Mouse (Mus musculus) MEL (cell line): ENCODE measurements around the gene Mmd. TPM values are rescaled to one million over a fixed set of nuclear protein-coding genes. Genes with fewer than 3 reads are reported as not detected.
A peak's percentile ranks its signal among the peaks of the same experiment; 100 is the strongest.

ENCODE experiments used
- DNase-seq: peaks from one replicate; pipeline ENCODE4 v3.0.0; 2011; ENCODE audit warnings: low read depth, low spot score
- H3K27ac ChIP-seq: 2 replicates; pipeline ENCODE4 v1.5.1; 2012; ENCODE audit warnings: low read depth, mild to moderate bottlenecking, control low read depth, low read length, moderate library complexity; ENCODE audit not compliant: control insufficient read depth
- H3K27me3 ChIP-seq, 2 experiments: fragments of 150-350 bp in 1 of 2; sonication (generic) in 1 of 2; 2 replicates each; pipeline ENCODE4 v1.6.1; 2012; ENCODE audit warnings: low read length in 2 of 2, mild to moderate bottlenecking in 2 of 2, improper control_type of control experiment in 1 of 2, moderate library complexity in 1 of 2; ENCODE audit not compliant: insufficient read depth in 2 of 2, control insufficient read depth in 1 of 2
- H3K36me3 ChIP-seq, 2 experiments: 2 replicates each; pipeline ENCODE4 v1.6.1; 2012 to 2014; ENCODE audit warnings: low read length in 2 of 2, improper control_type of control experiment in 1 of 2, inconsistent platforms in 1 of 2, mild to moderate bottlenecking in 1 of 2; ENCODE audit not compliant: insufficient read depth in 2 of 2, control insufficient read depth in 1 of 2
- H3K4me1 ChIP-seq, 2 experiments: fragments of 150-350 bp in 1 of 2; sonication (generic) in 1 of 2; 2 replicates each; pipeline ENCODE4 v1.6.1; 2012; ENCODE audit warnings: low read length in 2 of 2, improper control_type of control experiment in 1 of 2, mild to moderate bottlenecking in 1 of 2; ENCODE audit not compliant: insufficient read depth in 2 of 2, control insufficient read depth in 1 of 2
- H3K4me3 ChIP-seq, 2 experiments: fragments of 150-350 bp in 1 of 2; sonication (generic) in 1 of 2; 2 replicates each; pipeline ENCODE4 v1.5.1; 2012; ENCODE audit warnings: low read depth in 2 of 2, low read length in 2 of 2, mild to moderate bottlenecking in 2 of 2, moderate library complexity in 2 of 2, control low read depth in 1 of 2, improper control_type of control experiment in 1 of 2; ENCODE audit not compliant: control insufficient read depth in 1 of 2, insufficient read depth in 1 of 2
- H3K79me2 ChIP-seq: 2 replicates; pipeline ENCODE4 v1.6.1; 2012; ENCODE audit warnings: mild to moderate bottlenecking, low read length, moderate library complexity; ENCODE audit not compliant: control insufficient read depth, poor library complexity, insufficient read depth
- H3K9ac ChIP-seq: 2 replicates; pipeline ENCODE4 v1.6.1; 2012; ENCODE audit warnings: low read depth, mild to moderate bottlenecking, control low read depth, low read length, moderate library complexity; ENCODE audit not compliant: control insufficient read depth, poor library complexity, severe bottlenecking
- H3K9me3 ChIP-seq: fragments of 150-350 bp; sonication (generic); replicated peaks from 2 replicates; pipeline ENCODE4 v1.6.1; 2012; ENCODE audit warnings: mild to moderate bottlenecking, low read length, improper control_type of control experiment, moderate library complexity; ENCODE audit not compliant: insufficient read depth
- BHLHE40 ChIP-seq: IDR thresholded peaks from 2 replicates; pipeline ENCODE4 v1.6.1; 2012; ENCODE audit warnings: low read depth, mild to moderate bottlenecking, inconsistent platforms, low read length, improper control_type of control experiment, borderline replicate concordance
- CTCF ChIP-seq, 3 experiments: IDR thresholded peaks in 2 of 3; conservative IDR thresholded peaks in 1 of 3; 2 replicates each; pipeline ENCODE4 v1.5.1; 2011 to 2012; ENCODE audit warnings: low read length in 3 of 3, low read depth in 2 of 3, mild to moderate bottlenecking in 2 of 3, improper control_type of control experiment in 1 of 3, inconsistent platforms in 1 of 3, mixed read lengths in 1 of 3, moderate library complexity in 1 of 3; ENCODE audit not compliant: control insufficient read depth in 1 of 3, insufficient read depth in 1 of 3, poor library complexity in 1 of 3, severe bottlenecking in 1 of 3
- ELF1 ChIP-seq: IDR thresholded peaks from 2 replicates; pipeline ENCODE4 v1.6.1; 2014; ENCODE audit warnings: low read depth, mild to moderate bottlenecking, inconsistent platforms, low read length, improper control_type of control experiment, moderate library complexity
- EP300 ChIP-seq, 2 experiments: IDR thresholded peaks; 2 replicates each; pipeline ENCODE4 v1.6.1; 2011; ENCODE audit warnings: improper control_type of control experiment in 2 of 2, low read length in 2 of 2, low read depth in 1 of 2, mild to moderate bottlenecking in 1 of 2
- ETS1 ChIP-seq: IDR thresholded peaks from 2 replicates; pipeline ENCODE4 v1.6.1; 2012; ENCODE audit warnings: low read depth, mild to moderate bottlenecking, inconsistent platforms, low read length, improper control_type of control experiment, moderate library complexity
- GABPA ChIP-seq: IDR thresholded peaks from 2 replicates; pipeline ENCODE4 v1.6.1; 2012; ENCODE audit warnings: low read depth, mild to moderate bottlenecking, inconsistent platforms, low read length, improper control_type of control experiment, moderate library complexity
- GATA1 ChIP-seq: IDR thresholded peaks from 2 replicates; pipeline ENCODE4 v1.6.1; 2011; ENCODE audit warnings: low read depth, low read length, improper control_type of control experiment
- KAT2A ChIP-seq: conservative IDR thresholded peaks from 2 replicates; pipeline ENCODE4 v1.6.1; 2012; ENCODE audit warnings: low read depth, low read length, improper control_type of control experiment, inconsistent platforms
- MYB ChIP-seq: IDR thresholded peaks from 2 replicates; pipeline ENCODE4 v1.6.1; 2011; ENCODE audit warnings: mild to moderate bottlenecking, low read depth, low read length, improper control_type of control experiment
- NELFE ChIP-seq: IDR thresholded peaks from 2 replicates; pipeline ENCODE4 v1.6.1; 2011; ENCODE audit warnings: low read depth, low read length, improper control_type of control experiment
- POLR2AphosphoS2 ChIP-seq: IDR thresholded peaks from 2 replicates; pipeline ENCODE4 v1.6.1; 2011; ENCODE audit warnings: low read length, improper control_type of control experiment
- SIN3A ChIP-seq: IDR thresholded peaks from 2 replicates; pipeline ENCODE4 v1.6.1; 2012; ENCODE audit warnings: low read length, improper control_type of control experiment, inconsistent platforms
- USF1 ChIP-seq: IDR thresholded peaks from 2 replicates; pipeline ENCODE4 v1.6.1; 2014; ENCODE audit warnings: low read depth, mild to moderate bottlenecking, inconsistent platforms, low read length, improper control_type of control experiment, moderate library complexity
- ZNF384 ChIP-seq: IDR thresholded peaks from 2 replicates; pipeline ENCODE4 v1.6.1; 2012; ENCODE audit warnings: low read depth, mild to moderate bottlenecking, inconsistent platforms, low read length, improper control_type of control experiment
- polyA plus RNA-seq, 2 experiments: library from polyadenylated mRNA; stranded (reverse) in 1 of 2; unstranded in 1 of 2; fragments of >175 nt in 1 of 2; fragments of >200 nt in 1 of 2; gene quantifications; 2 replicates each; pipeline versions ENCODE4 v1.2.1 to v1.2.4; 2012; ENCODE audit warnings: low replicate concordance in 2 of 2, low read depth in 1 of 2; ENCODE audit not compliant: insufficient read length in 2 of 2, insufficient read depth in 1 of 2, missing spikeins in 1 of 2
- total RNA-seq: library from RNA; depleted of rRNA; stranded (reverse); fragments of 300-350 nt; gene quantifications from 2 replicates; pipeline ENCODE4 v1.2.3, GENCODE M21; 2012

Gene Mmd
- total and polyA plus RNA-seq, 3 experiments: 7.4 to 15.5 TPM; not detected in 1

DNA sequence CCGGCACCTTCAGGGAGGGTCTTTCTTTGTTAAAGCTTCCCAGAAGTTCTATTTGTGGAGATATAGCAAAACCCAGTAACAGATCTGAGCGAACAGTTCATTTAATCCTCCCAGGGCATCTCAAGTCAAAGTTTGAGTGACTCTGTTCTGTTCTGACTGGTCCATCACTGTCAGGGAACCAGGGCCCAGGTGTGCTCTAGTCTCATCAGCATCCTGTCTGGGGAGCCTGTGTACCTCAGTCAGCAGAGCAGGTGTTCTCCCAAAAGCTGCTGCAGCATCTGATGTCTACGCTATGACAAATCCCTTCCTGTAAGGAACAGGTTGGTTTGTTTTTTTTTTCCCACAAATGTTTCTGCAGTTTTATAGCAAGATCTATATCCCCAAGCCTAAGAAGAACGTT is 2.6 kb upstream of the Mmd start:
- H3K4me3 ChIP-seq: no peak overlapping the region
- H3K4me1 ChIP-seq: peaks cover 7 to 18% of the 10 kb centered on the region in 2 experiments
- peaks cover 5% of the 10 kb centered on the region for H3K79me2 ChIP-seq
- H3K9ac ChIP-seq: no peak overlapping the region
- H3K36me3 ChIP-seq: peaks cover 0 to 15% of the 10 kb centered on the region in 2 experiments; a peak in 2 of 4 replicates
- H3K27ac ChIP-seq: no peak overlapping the region
- peaks cover 0 to 3% of the 10 kb centered on the region in 2 experiments; a peak in 2 of 4 replicates for H3K27me3 ChIP-seq
- no peak for TF ChIP-seq CTCF (IDR thresholded peaks at IDR 0.05 in 2 of 3, conservative IDR thresholded peaks at IDR 0.05 in 1 of 3; ENCODE audit: control insufficient read depth in 1 of 3, insufficient read depth in 1 of 3, low read depth in 2 of 3, low read length in 3 of 3, poor library complexity in 1 of 3, severe bottlenecking in 1 of 3)
- DNase-seq: no peak
- H3K9me3 ChIP-seq: no peaks in the 10 kb centered on the region

DNA sequence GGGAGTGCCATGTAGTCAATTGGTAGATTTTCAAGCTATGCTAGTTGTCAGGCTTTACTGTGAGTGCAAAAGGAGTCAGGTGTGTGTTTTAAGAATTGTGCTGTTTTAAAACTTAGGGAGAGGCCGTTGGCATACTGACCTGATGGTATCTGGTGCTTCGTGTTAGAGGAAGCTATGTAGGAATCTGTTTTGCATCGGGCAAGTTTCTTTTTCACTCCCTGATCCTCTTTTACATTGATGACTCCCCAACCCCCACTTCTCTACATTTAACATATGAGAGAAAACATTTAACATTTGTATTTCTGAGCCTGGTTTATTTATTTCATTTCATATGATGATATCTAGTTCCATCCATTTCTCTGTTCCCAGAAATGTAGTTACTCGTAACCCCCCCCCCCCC is 1.5 kb upstream of the Mmd start:
- Histone ChIP-seq H3K4me1 (peaks cover 10 to 18% of the 10 kb centered on the region in 2 experiments), H3K36me3 (peaks cover 0 to 15% of the 10 kb centered on the region in 2 experiments; a peak in 2 of 4 replicates), H3K27ac (no peak overlapping the region), H3K79me2 (peaks cover 5% of the 10 kb centered on the region), H3K9ac (no peak overlapping the region), H3K4me3 (no peak overlapping the region), H3K27me3 (peaks cover 0 to 3% of the 10 kb centered on the region in 2 experiments; a peak in 2 of 4 replicates), H3K9me3 (no peaks in the 10 kb centered on the region)
- no peak for TF ChIP-seq NELFE
- no peak for TF ChIP-seq CTCF (IDR thresholded peaks at IDR 0.05 in 2 of 3, conservative IDR thresholded peaks at IDR 0.05 in 1 of 3; ENCODE audit: control insufficient read depth in 1 of 3, insufficient read depth in 1 of 3, low read depth in 2 of 3, low read length in 3 of 3, poor library complexity in 1 of 3, severe bottlenecking in 1 of 3)
- no peak for TF ChIP-seq KAT2A
- TF ChIP-seq MYB: no peak
- TF ChIP-seq ETS1: no peak
- TF ChIP-seq POLR2AphosphoS2: no peak
- no peak for TF ChIP-seq GATA1
- no peak for TF ChIP-seq EP300 (IDR thresholded peaks at IDR 0.05; ENCODE audit: low read depth in 1 of 2, low read length in 2 of 2)
- TF ChIP-seq SIN3A: no peak
- TF ChIP-seq BHLHE40: no peak
- no peak for TF ChIP-seq USF1
- no peak for TF ChIP-seq ZNF384
- no peak for DNase-seq

DNA sequence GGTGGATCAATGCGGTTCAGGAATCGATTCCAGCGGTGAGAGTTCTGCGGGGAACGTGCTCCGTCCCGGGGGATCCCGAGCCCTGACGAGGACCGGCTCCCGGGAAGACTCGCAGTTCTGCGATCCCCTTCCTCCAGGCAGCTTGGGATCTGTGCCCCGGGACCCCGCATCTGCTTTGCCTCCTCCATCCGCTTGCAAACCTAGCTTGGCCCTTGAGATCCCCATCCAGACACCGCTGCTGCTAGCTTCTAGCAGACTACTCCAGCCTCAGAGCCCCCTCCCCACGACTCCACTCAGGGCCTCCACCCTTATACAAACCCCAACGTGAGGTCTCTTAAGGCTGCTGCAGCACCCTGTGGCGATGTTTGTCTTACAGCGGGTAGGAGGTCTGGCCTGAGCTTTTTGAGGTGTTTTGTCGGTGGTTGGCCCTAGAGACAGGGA is 465 bp downstream of the Mmd start:
- H3K27ac ChIP-seq: peak overlapping the region; percentile 32; the same call in 1 of the 2 replicates
- DNase-seq: peak; percentile 75
- H3K9ac ChIP-seq: peak overlapping the region; percentile 90
- no peaks in the 10 kb centered on the region for H3K9me3 ChIP-seq
- no peak for TF ChIP-seq GABPA
- 0 out of 2 replicates have a peak, but pooled peaks have one; percentile 18 for TF ChIP-seq ELF1
- H3K4me3 ChIP-seq: peak overlapping the region; percentile 72 to 93
- peaks cover 10 to 18% of the 10 kb centered on the region in 2 experiments for H3K4me1 ChIP-seq
- peaks cover 5% of the 10 kb centered on the region for H3K79me2 ChIP-seq
- peaks cover 0 to 3% of the 10 kb centered on the region in 2 experiments; a peak in 2 of 4 replicates for H3K27me3 ChIP-seq
- H3K36me3 ChIP-seq: peaks cover 0 to 15% of the 10 kb centered on the region in 2 experiments; a peak in 2 of 4 replicates
